ENCODE assay signal across 8 mouse cellular contexts in genomic region chr13:71959361-71960276, GRCm38 (mm10). TPM values are rescaled to one million over a fixed set of nuclear protein-coding genes. Genes with fewer than 3 reads are reported as not detected.
DNase-seq lines count a peak whose midpoint lies in the region; ATAC-seq lines count a peak whose summit lies in the region.
"Had no signal": no experiment of that assay in that cellular context is flagged by ENCODE, and none has a peak within 500 bp of the region (broad histone marks: within the 10 kb centered on the region; RNA-seq: fewer than 3 reads in every experiment).

No protein-coding gene starts in this region.

- WGBS in hindbrain, embryonic 13.5 days = 2% methylated on average over 76 of the region's 76 CpGs

- H3K9me3 ChIP-seq in hindbrain, embryonic 13.5 days = no peaks in the 10 kb centered on the region

- peak; percentile 37; the same call in 1 of the 2 replicates for ATAC-seq in hindbrain, embryonic 13.5 days (ENCODE audit: low FRiP score)

- peaks cover 75% of the 10 kb centered on the region for H3K4me1 ChIP-seq in hindbrain, embryonic 13.5 days (replicated peaks)

- peak; percentile 80 for DNase-seq in NIH3T3 (ENCODE audit: low read depth)
- DNase-seq in embryo, embryonic 11 days = peak; percentile 82
- DNase-seq in mesoderm, embryonic 11.5 days (ENCODE audit: low read depth, low spot score) = peak; percentile 60
- no peak for DNase-seq in spleen, postnatal 14 days (ENCODE audit: low spot score in 2 of 2)
- no peak for DNase-seq in urinary bladder, adult 2 months (ENCODE audit: low spot score)
- no peak for DNase-seq in thymus, postnatal 0 days (ENCODE audit: low spot score)

- H3K36me3 ChIP-seq in hindbrain, embryonic 13.5 days = no peaks in the 10 kb centered on the region

- peaks cover 72% of the 10 kb centered on the region for H3K27me3 ChIP-seq in hindbrain, embryonic 13.5 days

- H3K4me2 ChIP-seq in hindbrain, embryonic 13.5 days = peak overlapping the region; percentile 69

- peak overlapping the region; percentile 90 for H3K9ac ChIP-seq in hindbrain, embryonic 13.5 days

- peak overlapping the region; percentile 85 for H3K27ac ChIP-seq in hindbrain, embryonic 13.5 days
- H3K27ac ChIP-seq: macrophage had no signal

- peak overlapping the region; percentile 62 for H3K4me3 ChIP-seq in hindbrain, embryonic 13.5 days

RNA-seq across cellular contexts. Expression of gene Irx1, which starts 3.9 kb away (rescaled TPM):
- polyA plus RNA-seq in hindbrain, embryonic 13.5 days (2015; fragmentation: Nextera tagmentation; extraction: Ambion mirVana) = 8.3 and 8.7 TPM in 2 replicates
- polyA plus RNA-seq in urinary bladder, adult 2 months (2012; rRNA removed) = 0.03 and 0.04 TPM in 2 replicates
- 0.05 TPM in 2 replicates for polyA plus RNA-seq in thymus, postnatal 0 days (2015; fragmentation: Nextera tagmentation; extraction: Ambion mirVana)
- polyA plus RNA-seq: macrophage had no signal

Comparison
In these comparisons a context has a peak if more than half of its experiments do, and no peak if none do; other contexts are left out.
1. DNase-seq: peak in NIH3T3 (single experiment), embryo, embryonic 11 days (single experiment) and mesoderm, embryonic 11.5 days (single experiment); none in spleen, postnatal 14 days (0 of 2), urinary bladder, adult 2 months (single experiment) and thymus, postnatal 0 days (single experiment).